Mouse (Mus musculus) limb, embryonic 13.5 days (tissue): ENCODE measurements at regions not wholly inside any gene's neighbourhood (a gene's known extent, or its start where the extent isn't known, plus 50 kb on each side); places are given as distances from the start of the nearest gene placed in this dataset.

Source experiments
- ATAC-seq: fragments of 200-750 bp; cut with Nextera tagmentation; 2 replicates; pipeline ENCODE4 v1.8.0; 2017; ENCODE audit warnings: low read depth, moderate number of reproducible peaks, moderate TSS enrichment; ENCODE audit not compliant: low FRiP score
- H3K27ac ChIP-seq: fragments of 300-500 bp; sonication (generic); 2 replicates; pipeline ENCODE4 v1.5.1; 2015; ENCODE audit warnings: inconsistent platforms, mild to moderate bottlenecking, moderate library complexity
- H3K27me3 ChIP-seq: fragments of 300-500 bp; sonication (generic); 2 replicates; pipeline ENCODE4 v1.6.1; 2015; ENCODE audit warnings: mild to moderate bottlenecking, inconsistent platforms
- H3K36me3 ChIP-seq: fragments of 300-500 bp; sonication (generic); 2 replicates; pipeline ENCODE4 v1.6.1; 2015; ENCODE audit warnings: inconsistent platforms, mild to moderate bottlenecking, moderate library complexity
- H3K4me1 ChIP-seq: fragments of 300-500 bp; sonication (generic); 2 replicates; pipeline ENCODE4 v1.6.1; 2015; ENCODE audit warnings: inconsistent platforms
- H3K4me2 ChIP-seq: fragments of 300-500 bp; sonication (generic); replicated peaks from 2 replicates; pipeline ENCODE4 v1.6.1; 2015; ENCODE audit warnings: inconsistent platforms, mild to moderate bottlenecking, moderate library complexity
- H3K4me3 ChIP-seq: fragments of 300-500 bp; sonication (generic); 2 replicates; pipeline ENCODE4 v1.5.1; 2015; ENCODE audit warnings: moderate library complexity, mild to moderate bottlenecking, inconsistent platforms
- H3K9ac ChIP-seq: fragments of 300-500 bp; sonication (generic); 2 replicates; pipeline ENCODE4 v1.6.1; 2015; ENCODE audit warnings: mild to moderate bottlenecking, inconsistent platforms
- H3K9me3 ChIP-seq: fragments of 300-500 bp; sonication (generic); 2 replicates; pipeline ENCODE4 v1.6.1; 2016; ENCODE audit warnings: inconsistent platforms
- WGBS: fragments of 180-500 bp; shearing (Covaris S2); methylation state at CpG from one replicate; pipeline ENCODE4 v1.1.7; 2015; 5-methylcytosine and 5-hydroxymethylcytosine counted together

GRCm38 (mm10) chr15:67245658-67246268 is 745.1 kb upstream of the Lrrc6 start:
- Histone ChIP-seq H3K4me1 (0 out of 2 replicates have a peak, but pooled peaks cover 8% of the 10 kb centered on the region), H3K27ac (no peak overlapping the region), H3K9ac (no peak overlapping the region), H3K27me3 (no peaks in the 10 kb centered on the region), H3K4me3 (no peak overlapping the region), H3K4me2 (no peak overlapping the region), H3K36me3 (no peaks in the 10 kb centered on the region), H3K9me3 (no peaks in the 10 kb centered on the region)
- WGBS: 74% methylated on average over 4 of the region's 4 CpGs
- no peak for ATAC-seq

- no peak for ATAC-seq
- Histone ChIP-seq H3K4me1 (0 out of 2 replicates have a peak, but pooled peaks cover 8% of the 10 kb centered on the region), H3K36me3 (no peaks in the 10 kb centered on the region), H3K4me3 (no peak overlapping the region), H3K27ac (no peak overlapping the region), H3K9ac (no peak overlapping the region), H3K9me3 (no peaks in the 10 kb centered on the region), H3K27me3 (no peaks in the 10 kb centered on the region), H3K4me2 (no peak overlapping the region)
- 63% methylated on average over 10 of the region's 10 CpGs for WGBS
These were observed 744.4 kb upstream of the Lrrc6 start for GRCm38 (mm10) chr15:67244908-67245657.

- H3K9ac ChIP-seq: no peak overlapping the region
- H3K4me2 ChIP-seq: no peak overlapping the region
- no peak overlapping the region for H3K27ac ChIP-seq
- ATAC-seq: no peak
- no peak overlapping the region for H3K4me3 ChIP-seq
- no peaks in the 10 kb centered on the region for H3K4me1 ChIP-seq
- WGBS: 81% methylated on average over 5 of the region's 5 CpGs
- H3K36me3 ChIP-seq: no peaks in the 10 kb centered on the region
- H3K27me3 ChIP-seq: no peaks in the 10 kb centered on the region
- no peaks in the 10 kb centered on the region for H3K9me3 ChIP-seq
These were observed 734.5 kb upstream of the Lrrc6 start for GRCm38 (mm10) chr15:67235107-67235785.

GRCm38 (mm10) chr15:67229359-67229758 is 728.6 kb upstream of the Lrrc6 start:
- no peak for ATAC-seq

GRCm38 (mm10) chr15:67228633-67229032 is 727.9 kb upstream of the Lrrc6 start:
- ATAC-seq: no peak
- Histone ChIP-seq H3K9me3 (no peaks in the 10 kb centered on the region), H3K36me3 (no peaks in the 10 kb centered on the region), H3K27ac (no peak overlapping the region), H3K4me3 (no peak overlapping the region), H3K9ac (no peak overlapping the region), H3K27me3 (no peaks in the 10 kb centered on the region), H3K4me2 (no peak overlapping the region), H3K4me1 (peaks cover 11% of the 10 kb centered on the region; the same call in 1 of the 2 replicates)
- 89% methylated on average over 2 of the region's 2 CpGs for WGBS

More at GRCm38 (mm10) chr15:67229359-67229758, 728.6 kb upstream of the Lrrc6 start:
- Histone ChIP-seq H3K4me1 (peaks cover 11% of the 10 kb centered on the region; the same call in 1 of the 2 replicates), H3K9ac (no peak overlapping the region), H3K27me3 (no peaks in the 10 kb centered on the region), H3K4me3 (no peak overlapping the region), H3K4me2 (no peak overlapping the region), H3K9me3 (no peaks in the 10 kb centered on the region), H3K27ac (no peak overlapping the region), H3K36me3 (no peaks in the 10 kb centered on the region)
- WGBS: 56% methylated on average over 5 of the region's 5 CpGs

- Histone ChIP-seq H3K9me3 (no peaks in the 10 kb centered on the region), H3K4me1 (peaks cover 11% of the 10 kb centered on the region; the same call in 1 of the 2 replicates), H3K27ac (peak overlapping the region; percentile 55), H3K27me3 (no peaks in the 10 kb centered on the region), H3K36me3 (no peaks in the 10 kb centered on the region), H3K4me3 (no peak overlapping the region), H3K9ac (no peak overlapping the region), H3K4me2 (no peak overlapping the region)
- ATAC-seq: peak; percentile 87
- WGBS: 60% methylated on average over 7 of the region's 7 CpGs
These were observed 726.9 kb upstream of the Lrrc6 start for GRCm38 (mm10) chr15:67227456-67228164.

- WGBS: 75% methylated on average over 9 of the region's 9 CpGs
- Histone ChIP-seq H3K4me3 (no peak overlapping the region), H3K4me2 (no peak overlapping the region), H3K36me3 (no peaks in the 10 kb centered on the region), H3K27ac (no peak overlapping the region; the same call in 1 of the 2 replicates), H3K9ac (no peak overlapping the region), H3K9me3 (no peaks in the 10 kb centered on the region), H3K27me3 (no peaks in the 10 kb centered on the region), H3K4me1 (peaks cover 11% of the 10 kb centered on the region; the same call in 1 of the 2 replicates)
- no peak for ATAC-seq
These were observed 726.2 kb upstream of the Lrrc6 start for GRCm38 (mm10) chr15:67226900-67227299.
